Mouse (Mus musculus) Patski (cell line): Measurements from ENCODE around the gene Rpl9-ps1. TPM values are rescaled to one million over a fixed set of nuclear protein-coding genes. Genes with fewer than 3 reads are reported as not detected.

Experiments
- ATAC-seq: fragments of 100-300 bp; one replicate; pipeline ENCODE4 v1.8.0; 2021
- CTCF ChIA-PET: fragments of 350-600 bp; sonication (Branson Sonifier 250); formaldehyde crosslinking; loops from one replicate; lab custom pipeline; 2022; ENCODE audit warnings: inconsistent platforms; lab: Charles Lee
- POLR2A ChIA-PET: fragments of 350-600 bp; sonication (Branson Sonifier 250); formaldehyde crosslinking; loops from one replicate; lab custom pipeline; 2022; ENCODE audit warnings: antibody characterized with exemption, inconsistent platforms; lab: Charles Lee
- DNase-seq: peaks from one replicate; pipeline ENCODE4 v3.0.0-alpha.2; 2011; ENCODE audit warnings: low read depth, low spot score
- H3K27me3 ChIP-seq: fragments of 371-371 bp; one replicate; pipeline ENCODE4 v1.5.1; 2021
- CTCF ChIP-seq: fragments of 100-300 bp; IDR thresholded peaks from one replicate; pipeline ENCODE4 v1.5.1; 2021
- in situ Hi-C: fragments of 300-500 bp; cut with MboI; formaldehyde crosslinking; loops from 3 replicates; pipeline ENCODE4 v1.11.1; 2018; ENCODE audit warnings: low pct_unique_long_range_greater_than_20kb, mixed read lengths
- polyA plus RNA-seq: library from polyadenylated mRNA; unstranded; gene quantifications from one replicate; pipeline ENCODE4 v1.2.3, GENCODE M21; 2021

The Rpl9-ps1 gene
- polyA plus RNA-seq, 1 experiment from 2014 or later, result not detected

DNA sequence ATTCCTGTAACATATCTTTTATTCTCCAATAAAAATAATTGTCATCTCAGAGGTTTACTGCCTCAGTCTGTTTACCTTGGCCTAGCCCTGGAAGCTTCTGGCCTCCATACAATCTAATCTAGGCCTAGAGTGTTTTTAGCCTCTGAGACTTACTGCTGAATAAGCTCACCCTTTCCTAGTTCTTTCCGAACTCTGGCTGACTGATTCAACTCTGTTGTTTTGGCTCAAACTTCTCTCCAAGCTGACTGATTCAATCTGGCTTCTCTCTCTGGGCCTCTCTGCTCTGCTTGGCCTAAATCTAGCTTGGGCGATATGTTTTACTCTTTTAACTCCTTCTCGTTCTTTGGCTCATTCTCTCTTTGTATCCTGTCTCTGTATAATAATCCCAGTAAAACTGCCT lies 46.4 kb downstream of the Rpl9-ps1 start:
- ATAC-seq, result no peak
- in situ Hi-C loops, result no loop called here
- no peaks in the 10 kb centered on the region for H3K27me3 ChIP-seq
- no peak for DNase-seq
- CTCF ChIA-PET, result no interaction called here
- TF ChIP-seq CTCF, result no peak
- POLR2A ChIA-PET, result no interaction called here

DNA sequence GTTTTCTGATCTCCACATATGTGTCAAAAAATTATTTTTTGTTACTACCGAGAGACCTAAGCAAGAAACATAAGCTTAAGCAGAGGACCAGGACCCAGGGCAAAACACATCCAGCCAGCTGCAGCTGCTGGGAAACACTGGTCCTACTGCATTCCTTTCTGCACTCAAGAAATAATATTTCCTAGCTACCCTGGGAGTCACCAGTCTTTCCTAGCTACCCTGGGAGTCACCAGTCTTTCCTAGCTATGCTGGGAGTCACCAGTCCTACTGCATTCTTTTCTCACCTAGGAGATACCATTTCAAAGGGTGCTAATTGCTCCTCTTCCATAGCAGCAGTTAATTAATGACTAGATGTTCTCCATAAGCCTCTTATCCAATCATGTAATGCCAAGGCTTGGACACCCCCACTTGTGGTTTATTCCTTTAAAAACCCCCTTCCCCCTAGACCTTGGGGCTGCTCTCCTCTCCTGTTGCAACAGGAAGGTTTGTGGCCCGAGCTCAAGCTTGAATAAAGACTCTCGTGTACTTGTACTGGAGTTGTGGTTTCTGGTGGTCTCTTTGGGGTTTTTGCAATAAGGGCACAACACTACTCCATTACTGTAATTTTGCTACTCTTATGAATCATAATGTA lies 47.1 kb downstream of the Rpl9-ps1 start:
- in situ Hi-C loops, result no loop called here
- no peak for TF ChIP-seq CTCF
- no peaks in the 10 kb centered on the region for H3K27me3 ChIP-seq
- POLR2A ChIA-PET, result no interaction called here
- CTCF ChIA-PET, result interaction anchor here (1.1 kb wide), 1 partner anchor 15 kb away, joined by 3 read pairs; no protein-coding TSS in a partner anchor
- ATAC-seq, result no peak
- DNase-seq, result no peak

DNA sequence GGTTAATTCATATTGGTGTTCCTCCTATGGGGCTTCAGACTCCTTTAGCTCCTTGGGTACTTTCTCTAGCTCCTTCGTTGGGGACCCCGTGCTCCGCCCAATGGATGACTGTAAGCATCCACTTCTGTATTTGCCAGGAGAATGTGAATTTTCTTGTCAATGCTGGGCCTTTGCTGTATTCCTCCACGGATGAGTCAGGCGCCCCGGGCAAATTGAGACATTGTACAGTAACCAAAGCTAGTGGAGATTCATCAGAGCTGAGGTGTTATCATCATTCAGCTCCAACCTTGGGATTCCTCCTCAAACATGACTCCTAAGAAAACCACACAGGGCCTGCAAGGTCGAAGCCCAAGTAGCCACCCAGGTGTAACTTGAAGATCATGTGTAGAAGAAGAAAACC lies 47.6 kb downstream of the Rpl9-ps1 start:
- no peak for TF ChIP-seq CTCF
- DNase-seq (no peak), ATAC-seq (no peak)
- POLR2A ChIA-PET, result no interaction called here
- CTCF ChIA-PET, result interaction anchor here (1.1 kb wide), 1 partner anchor 14 kb away, joined by 3 read pairs; no protein-coding TSS in a partner anchor
- in situ Hi-C loops, result no loop called here
- no peaks in the 10 kb centered on the region for H3K27me3 ChIP-seq

DNA sequence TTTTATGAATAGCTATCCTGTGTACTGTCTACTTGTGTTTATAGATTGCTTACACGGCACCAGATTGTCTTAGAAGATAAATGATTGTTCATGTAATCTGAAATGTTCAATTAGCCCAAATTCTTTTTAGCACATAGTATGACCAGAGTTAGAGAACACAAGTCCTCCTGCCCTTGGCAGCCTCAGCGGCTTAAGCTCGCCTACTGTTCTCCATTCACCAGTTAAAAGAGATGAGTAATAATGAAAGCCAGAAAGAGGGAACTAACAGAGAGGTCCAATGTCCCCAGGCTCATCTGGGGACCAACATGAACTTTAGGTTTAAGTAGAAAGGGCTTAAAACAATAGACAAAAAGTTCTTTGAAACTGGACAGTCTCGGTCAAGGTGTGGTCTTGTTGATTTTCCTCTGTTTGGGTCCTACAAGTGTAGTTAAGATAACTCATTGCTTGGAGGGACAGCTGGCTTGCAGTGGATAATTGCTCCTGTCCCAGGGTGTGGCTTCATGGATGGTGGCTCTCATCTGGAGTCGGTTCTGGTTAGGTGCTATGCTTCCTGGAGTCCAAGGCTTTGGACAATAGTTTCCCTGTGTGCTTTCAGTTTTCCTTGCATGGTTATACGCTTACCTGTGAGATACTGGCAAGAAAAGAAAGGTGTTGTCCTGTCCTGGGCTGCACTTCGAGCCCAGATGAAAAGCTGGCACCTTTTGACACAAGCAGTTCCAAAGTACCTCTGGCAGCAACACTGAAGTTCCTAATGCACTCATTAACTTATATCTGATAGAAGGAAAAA lies 49.6 kb downstream of the Rpl9-ps1 start:
- no peak for TF ChIP-seq CTCF
- in situ Hi-C loops, result no loop called here
- H3K27me3 ChIP-seq, result no peaks in the 10 kb centered on the region
- ATAC-seq (no peak), DNase-seq (no peak)
- CTCF ChIA-PET, result interaction anchor here (0.8 to 1.7 kb wide), 4 partner anchors 8 to 36 kb away, joined by 3 to 5 read pairs (median 4); no protein-coding TSS in a partner anchor
- POLR2A ChIA-PET, result no interaction called here

Other genes with a start within 250 kb of the Rpl9-ps1 start
- gene Rasl10b, start 236.5 kb downstream of the Rpl9-ps1 start, polyA plus RNA-seq, result 27.5 TPM
- gene Gas2l2, start 216.2 kb downstream of the Rpl9-ps1 start, polyA plus RNA-seq, result not detected
- 1.5 TPM for gene 1700020L24Rik, start 207.9 kb downstream of the Rpl9-ps1 start, polyA plus RNA-seq
- 1.5 TPM for gene Mmp28, start 182.6 kb downstream of the Rpl9-ps1 start, polyA plus RNA-seq
- 150 TPM for gene Taf15, start 172.5 kb downstream of the Rpl9-ps1 start, polyA plus RNA-seq
- gene Heatr9, start 123.4 kb downstream of the Rpl9-ps1 start, polyA plus RNA-seq, result not detected
- gene Ccl5, start 115.1 kb downstream of the Rpl9-ps1 start, polyA plus RNA-seq, result 0.65 TPM
- gene Ccl9, start 67.0 kb downstream of the Rpl9-ps1 start, polyA plus RNA-seq, result 0.42 TPM
- gene Ccl6, start 52.5 kb downstream of the Rpl9-ps1 start, polyA plus RNA-seq, result not detected
- gene Ccl3, start 3.7 kb upstream of the Rpl9-ps1 start, polyA plus RNA-seq, result not detected
- gene Ccl4, start 17.0 kb upstream of the Rpl9-ps1 start, polyA plus RNA-seq, result not detected
- gene Wfdc17, start 58.4 kb upstream of the Rpl9-ps1 start, polyA plus RNA-seq, result not detected
- gene Wfdc18, start 63.4 kb upstream of the Rpl9-ps1 start, polyA plus RNA-seq, result not detected
- gene Wfdc21, start 101.3 kb upstream of the Rpl9-ps1 start, polyA plus RNA-seq, result not detected
- gene Heatr6, start 108.1 kb upstream of the Rpl9-ps1 start, polyA plus RNA-seq, result 17.6 TPM
- gene Hnf1b, start 204.4 kb upstream of the Rpl9-ps1 start, polyA plus RNA-seq, result 167 TPM